Mouse (Mus musculus) bone marrow macrophage, adult 2 months (primary cell): ENCODE results near the gene Crbn.

Source experiments
- CTCF ChIP-seq: IDR thresholded peaks from 2 replicates; pipeline ENCODE4 v1.5.1; 2012; ENCODE audit warnings: low read depth, mild to moderate bottlenecking, low read length, moderate library complexity
- POLR2A ChIP-seq: IDR thresholded peaks from 2 replicates; pipeline ENCODE4 v1.6.1; 2012; ENCODE audit warnings: mild to moderate bottlenecking, low read depth, low read length, borderline replicate concordance

- no peak for TF ChIP-seq CTCF
- TF ChIP-seq POLR2A: no peak
These were observed 52.1 kb downstream of the Crbn start for GRCm38 (mm10) chr6:106747804-106748203.
